Mouse (Mus musculus) lung, postnatal 0 days (tissue): ENCODE results near the gene Gm21954.

ENCODE experiments used
- CTCF ChIP-seq: IDR thresholded peaks from 2 replicates; pipeline ENCODE4 v1.5.1; 2016; ENCODE audit warnings: antibody characterized with exemption, mild to moderate bottlenecking
- EP300 ChIP-seq: IDR thresholded peaks from 2 replicates; pipeline ENCODE4 v1.6.1; 2016; ENCODE audit warnings: antibody characterized with exemption, mild to moderate bottlenecking, control low read depth

- TF ChIP-seq CTCF: no peak
- no peak for TF ChIP-seq EP300
These were observed 37.7 kb downstream of the Gm21954 start for GRCm38 (mm10) chr3:55434276-55434675.
